Mouse (Mus musculus) B cell, adult 62 days (primary cell): Measurements from ENCODE around the gene Tmem254b. TPM values are rescaled to one million over a fixed set of nuclear protein-coding genes. Genes with fewer than 3 reads are reported as not detected.

Experiments used
- total RNA-seq: library from RNA; stranded (reverse); gene quantifications from 4 replicates; pipeline ENCODE4 v1.2.4, GENCODE M21; 2023

Gene Tmem254b
- total RNA-seq = 3.6 to 8.0 TPM (median 6.2 TPM) in 4 replicates

GRCm38 (mm10) chr14:26206926-26207247 lies at the start of gene Tmem254b:
TSS of gene Tmem254b (minus strand) at chr14:26207041.

GRCm38 (mm10) chr14:26182380-26182779 lies 24.5 kb downstream of the Tmem254b start, which contains the start of gene Plac9b:
TSS of gene Plac9b (minus strand) at chr14:26182480.

Other genes with a start within 250 kb of the Tmem254b start
- gene Duxbl1, start 228.5 kb downstream of the Tmem254b start, total RNA-seq = not detected in 4 replicates
- not detected in 4 replicates for gene Gm9780, start 164.3 kb downstream of the Tmem254b start, total RNA-seq
- 12.3 to 19.9 TPM (median 17.0 TPM) in 4 replicates for gene Tmem254c, start 139.7 kb downstream of the Tmem254b start, total RNA-seq
- not detected in 4 replicates for gene Cphx2, start 125.5 kb downstream of the Tmem254b start, total RNA-seq
- gene Cphx3, start 124.7 kb downstream of the Tmem254b start, total RNA-seq = not detected in 4 replicates
- not detected in 4 replicates for gene Duxbl2, start 88.7 kb downstream of the Tmem254b start, total RNA-seq
- not detected in 4 replicates for gene Plac9b, start 24.6 kb downstream of the Tmem254b start, total RNA-seq
- gene Duxbl3, start 50.9 kb upstream of the Tmem254b start, total RNA-seq = not detected in 4 replicates